Mouse (Mus musculus): ENCODE results near the gene Cd8a. TPM values are rescaled to one million over a fixed set of nuclear protein-coding genes. Genes with fewer than 3 reads are reported as not detected.

Cd8a gene
- total and polyA plus RNA-seq, 2 experiments from 2014 or later, result not detected

DNA sequence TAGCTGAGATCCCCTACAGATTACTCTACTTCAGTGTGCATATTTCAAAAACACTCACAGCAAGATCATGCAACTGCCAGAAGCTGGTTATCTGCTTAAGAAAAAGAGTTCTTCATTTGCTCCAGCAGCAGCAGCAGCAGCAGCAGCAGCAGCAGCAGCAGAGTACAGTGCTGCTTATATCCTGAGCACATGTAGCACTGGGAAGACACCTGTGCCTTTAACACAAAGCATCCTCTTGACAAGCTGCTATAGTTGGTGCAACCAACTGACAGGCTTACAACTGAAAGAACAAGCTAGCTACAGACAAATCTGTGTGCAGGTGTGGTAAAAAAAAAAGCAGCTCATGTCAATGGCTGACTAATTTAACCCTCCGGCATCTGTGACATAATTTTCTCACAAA, 22.8 kb downstream of the Cd8a start:
- H3K9me3 ChIP-seq (ENCODE audit: low read length), result no peaks in the 10 kb centered on the region
- no peak overlapping the region for H3K9ac ChIP-seq (replicated peaks; ENCODE audit: low read length, poor library complexity, severe bottlenecking)
- no peak for TF ChIP-seq CTCF (IDR thresholded peaks at IDR 0.05)
- peaks cover 22% of the 10 kb centered on the region for H3K36me3 ChIP-seq (ENCODE audit: insufficient read depth, low read length)
- H3K27ac ChIP-seq (ENCODE audit: low read depth, low read length), result no peak overlapping the region
- no peak overlapping the region for H3K4me3 ChIP-seq (ENCODE audit: low read depth, low read length)
- no peak overlapping the region for H3K4me2 ChIP-seq (ENCODE audit: low read depth, low read length, poor library complexity, severe bottlenecking)
- DNase-seq (ENCODE audit: low spot score) (no peak), ATAC-seq (ENCODE audit: low FRiP score) (no peak)
- H3K27me3 ChIP-seq (ENCODE audit: insufficient read depth, low read length), result no peaks in the 10 kb centered on the region
- 98% methylated on average over 1 of the region's 1 CpGs for WGBS
- H3K4me1 ChIP-seq (ENCODE audit: insufficient read depth, low read length), result no peaks in the 10 kb centered on the region

DNA sequence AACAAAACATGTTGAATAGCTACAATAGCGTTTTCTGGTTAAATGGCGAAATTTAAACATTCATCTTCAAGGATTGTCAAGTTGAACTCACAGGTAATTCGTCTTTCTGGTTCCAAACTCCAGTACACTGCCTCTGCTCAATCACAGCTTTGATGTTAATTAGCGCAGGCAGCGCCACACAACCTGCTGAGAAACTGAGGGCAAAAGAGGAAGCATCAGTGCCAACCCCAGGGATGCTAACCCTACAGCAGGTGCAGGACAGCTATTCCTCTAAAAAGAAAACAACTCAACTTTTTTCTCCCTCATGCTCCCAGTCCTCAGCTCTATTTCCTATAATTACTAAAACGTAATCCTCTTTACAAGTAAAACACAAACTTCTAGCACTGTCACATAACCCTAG, 23.5 kb downstream of the Cd8a start:
- no peak overlapping the region for H3K27ac ChIP-seq (ENCODE audit: low read depth, low read length)
- no peak for DNase-seq (ENCODE audit: low spot score)
- no peaks in the 10 kb centered on the region for H3K4me1 ChIP-seq (ENCODE audit: insufficient read depth, low read length)
- H3K4me3 ChIP-seq (ENCODE audit: low read depth, low read length), result no peak overlapping the region
- no peak for TF ChIP-seq CTCF (IDR thresholded peaks at IDR 0.05)
- H3K4me2 ChIP-seq (ENCODE audit: low read depth, low read length, poor library complexity, severe bottlenecking), result no peak overlapping the region
- H3K27me3 ChIP-seq (ENCODE audit: insufficient read depth, low read length), result no peaks in the 10 kb centered on the region
- ATAC-seq (ENCODE audit: low FRiP score), result no peak
- H3K9me3 ChIP-seq (ENCODE audit: low read length), result no peaks in the 10 kb centered on the region
- peaks cover 18% of the 10 kb centered on the region for H3K36me3 ChIP-seq (ENCODE audit: insufficient read depth, low read length)
- no peak overlapping the region for H3K9ac ChIP-seq (replicated peaks; ENCODE audit: low read length, poor library complexity, severe bottlenecking)
- WGBS, result 91% methylated on average over 6 of the region's 6 CpGs

DNA sequence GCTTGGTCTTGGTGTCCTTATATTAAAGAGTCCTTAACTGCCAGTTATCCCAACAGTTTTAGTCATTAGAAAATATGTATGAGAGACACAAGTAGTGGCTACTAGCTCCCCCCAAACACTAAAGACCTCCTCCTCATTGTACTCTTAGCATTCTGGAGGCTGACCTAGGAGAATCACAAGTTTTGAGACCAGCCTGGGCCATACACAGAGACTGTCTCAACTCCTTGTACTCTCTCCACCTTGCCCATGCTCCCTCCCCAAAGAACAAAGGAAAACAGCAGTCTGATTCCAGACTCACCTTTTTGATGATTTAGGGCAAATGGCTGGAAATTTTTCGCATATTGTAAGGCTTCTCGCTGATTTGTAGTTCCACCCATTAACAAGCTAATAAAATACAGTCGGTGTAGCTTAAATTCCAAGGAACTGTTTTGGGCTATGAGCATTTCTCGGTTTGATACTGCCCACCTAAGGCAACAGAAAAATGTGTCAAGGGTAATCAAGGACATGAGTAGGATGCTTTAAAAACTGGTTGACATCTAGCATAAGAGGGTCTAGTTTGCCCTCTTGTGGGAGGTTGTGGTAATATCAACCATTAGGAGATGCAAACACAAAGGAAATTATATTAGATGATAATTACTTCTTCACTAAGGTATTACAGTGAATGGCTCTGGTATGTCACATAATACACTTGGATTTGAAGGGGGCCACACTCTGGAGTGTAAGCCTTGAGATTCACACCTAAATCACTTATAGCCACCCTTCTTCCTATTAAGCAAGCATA, 25.8 kb downstream of the Cd8a start:
- 73% methylated on average over 4 of the region's 4 CpGs for WGBS
- Histone ChIP-seq H3K36me3 (ENCODE audit: insufficient read depth, low read length) (peaks cover 8% of the 10 kb centered on the region), H3K27me3 (ENCODE audit: insufficient read depth, low read length) (no peaks in the 10 kb centered on the region), H3K9ac (replicated peaks; ENCODE audit: low read length, poor library complexity, severe bottlenecking) (no peak overlapping the region), H3K4me1 (ENCODE audit: insufficient read depth, low read length) (no peaks in the 10 kb centered on the region), H3K27ac (ENCODE audit: low read depth, low read length) (0 out of 2 replicates have a peak overlapping the region, but pooled peaks have one; percentile 3), H3K9me3 (ENCODE audit: low read length) (no peaks in the 10 kb centered on the region), H3K4me3 (ENCODE audit: low read depth, low read length) (no peak overlapping the region), H3K4me2 (ENCODE audit: low read depth, low read length, poor library complexity, severe bottlenecking) (no peak overlapping the region)
- TF ChIP-seq CTCF (IDR thresholded peaks at IDR 0.05), result peak; percentile 85
- DNase-seq (ENCODE audit: low spot score) (peak; percentile 77), ATAC-seq (ENCODE audit: low FRiP score) (peak; percentile 66; the same call in 1 of the 2 replicates)

DNA sequence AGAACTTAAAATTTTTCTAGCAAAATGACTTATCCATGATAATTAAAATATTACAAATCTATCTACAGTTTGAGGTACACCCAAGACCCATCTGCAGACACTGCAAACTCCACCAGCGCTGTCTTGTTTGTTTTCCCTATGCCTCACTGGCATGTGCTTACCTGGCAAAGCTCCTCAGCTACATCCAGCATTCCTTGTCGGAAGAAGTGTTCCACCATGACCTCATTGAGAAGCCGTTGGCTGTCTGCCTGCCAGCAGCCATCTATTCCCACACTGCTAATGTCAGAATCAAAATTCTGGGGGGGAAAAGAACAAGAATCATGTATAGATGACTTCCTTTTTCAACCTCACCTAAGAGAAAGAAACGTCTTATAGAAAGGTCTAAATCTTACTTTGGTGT, 41.4 kb downstream of the Cd8a start:
- Histone ChIP-seq H3K36me3 (ENCODE audit: insufficient read depth, low read length) (peaks cover 2% of the 10 kb centered on the region; the same call in 1 of the 2 replicates), H3K4me1 (ENCODE audit: insufficient read depth, low read length) (no peaks in the 10 kb centered on the region), H3K9ac (replicated peaks; ENCODE audit: low read length, poor library complexity, severe bottlenecking) (no peak overlapping the region), H3K9me3 (ENCODE audit: low read length) (no peaks in the 10 kb centered on the region), H3K27me3 (ENCODE audit: insufficient read depth, low read length) (no peaks in the 10 kb centered on the region), H3K4me2 (ENCODE audit: low read depth, low read length, poor library complexity, severe bottlenecking) (no peak overlapping the region), H3K4me3 (ENCODE audit: low read depth, low read length) (no peak overlapping the region), H3K27ac (ENCODE audit: low read depth, low read length) (no peak overlapping the region)
- WGBS, result 77% methylated on average over 4 of the region's 4 CpGs
- DNase-seq (ENCODE audit: low spot score) (peak; percentile 11), ATAC-seq (ENCODE audit: low FRiP score) (no peak)
- no peak for TF ChIP-seq CTCF (IDR thresholded peaks at IDR 0.05)

DNA sequence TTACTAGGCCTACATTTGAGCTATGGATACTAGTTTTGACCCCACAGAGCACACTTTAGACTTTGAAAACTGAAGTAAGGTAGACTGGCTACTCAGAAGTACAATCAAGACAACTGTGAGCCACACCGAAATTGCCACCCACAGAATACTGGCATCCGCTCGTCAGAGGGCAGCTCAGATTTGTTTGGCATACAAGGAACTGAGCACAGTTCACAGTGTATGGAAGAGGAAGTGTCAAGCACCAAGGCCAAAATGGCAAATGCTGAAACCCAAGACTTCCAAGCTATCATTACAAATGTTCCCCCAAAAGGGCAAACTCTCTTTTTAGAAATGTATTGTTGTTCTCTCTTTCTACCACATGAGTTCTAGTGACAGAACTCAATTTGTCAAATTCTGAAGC, 42.2 kb downstream of the Cd8a start:
- no peak for DNase-seq (ENCODE audit: low spot score)
- H3K4me2 ChIP-seq (ENCODE audit: low read depth, low read length, poor library complexity, severe bottlenecking), result no peak overlapping the region
- H3K36me3 ChIP-seq (ENCODE audit: insufficient read depth, low read length), result peaks cover 2% of the 10 kb centered on the region; the same call in 1 of the 2 replicates
- no peak for TF ChIP-seq CTCF (IDR thresholded peaks at IDR 0.05)
- no peak overlapping the region for H3K4me3 ChIP-seq (ENCODE audit: low read depth, low read length)
- H3K27ac ChIP-seq (ENCODE audit: low read depth, low read length), result no peak overlapping the region
- no peaks in the 10 kb centered on the region for H3K4me1 ChIP-seq (ENCODE audit: insufficient read depth, low read length)
- ATAC-seq (ENCODE audit: low FRiP score), result no peak
- 77% methylated on average over 3 of the region's 3 CpGs for WGBS
- no peaks in the 10 kb centered on the region for H3K27me3 ChIP-seq (ENCODE audit: insufficient read depth, low read length)
- H3K9me3 ChIP-seq (ENCODE audit: low read length), result no peaks in the 10 kb centered on the region
- H3K9ac ChIP-seq (replicated peaks; ENCODE audit: low read length, poor library complexity, severe bottlenecking), result no peak overlapping the region

DNA sequence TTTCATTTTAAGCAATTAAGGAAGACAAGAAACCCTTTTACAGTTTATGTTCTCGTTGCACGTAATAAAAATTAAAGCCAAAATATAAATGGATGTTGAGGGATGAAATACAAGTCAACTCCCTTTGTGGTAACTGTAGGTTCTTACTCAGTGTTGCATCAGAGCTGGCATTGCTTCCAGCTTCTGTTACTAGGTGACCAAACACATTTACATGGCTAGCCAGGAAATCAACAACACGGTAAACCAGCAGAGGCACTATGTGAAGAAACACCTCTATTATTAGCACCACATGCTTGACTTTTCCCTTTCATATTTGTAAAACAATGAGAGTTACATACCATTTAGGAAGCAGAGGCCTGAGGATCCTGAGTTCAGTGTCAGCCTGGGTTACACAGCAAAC, 45.6 kb downstream of the Cd8a start:
- WGBS, result 94% methylated on average over 3 of the region's 3 CpGs
- Histone ChIP-seq H3K4me1 (ENCODE audit: insufficient read depth, low read length) (no peaks in the 10 kb centered on the region), H3K36me3 (ENCODE audit: insufficient read depth, low read length) (no peaks in the 10 kb centered on the region), H3K27ac (ENCODE audit: low read depth, low read length) (no peak overlapping the region), H3K9ac (replicated peaks; ENCODE audit: low read length, poor library complexity, severe bottlenecking) (no peak overlapping the region), H3K9me3 (ENCODE audit: low read length) (no peaks in the 10 kb centered on the region), H3K4me3 (ENCODE audit: low read depth, low read length) (no peak overlapping the region), H3K27me3 (ENCODE audit: insufficient read depth, low read length) (no peaks in the 10 kb centered on the region), H3K4me2 (ENCODE audit: low read depth, low read length, poor library complexity, severe bottlenecking) (no peak overlapping the region)
- DNase-seq (ENCODE audit: low spot score) (no peak), ATAC-seq (ENCODE audit: low FRiP score) (no peak)
- no peak for TF ChIP-seq CTCF (IDR thresholded peaks at IDR 0.05)
